Mouse (Mus musculus): ENCODE data around the gene Masp2.

Masp2 gene

DNA sequence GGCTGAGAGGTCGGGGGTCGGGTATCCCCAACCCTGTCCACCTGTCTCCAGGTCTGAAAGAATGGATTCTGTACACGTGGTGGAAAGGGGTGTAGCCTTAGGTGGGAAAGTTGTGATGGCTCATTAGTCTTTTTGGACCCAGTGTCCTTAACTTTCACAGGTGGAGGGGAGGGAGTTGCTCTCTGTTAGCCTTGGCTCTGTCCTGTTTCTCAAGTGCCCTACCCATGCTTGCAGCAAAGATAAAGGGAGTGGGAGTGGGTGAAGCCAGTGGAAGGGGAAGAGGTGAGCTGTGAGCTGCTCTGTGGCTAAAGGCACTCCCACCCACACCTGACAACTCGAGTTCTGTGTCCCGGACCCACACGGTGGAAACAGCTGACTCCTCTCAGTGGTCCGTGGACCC, 61.0 kb downstream of the Masp2 start:
- Histone ChIP-seq H3K36me3 (ENCODE audit: control insufficient read depth, insufficient read depth, low read length, poor library complexity, severe bottlenecking) (no peaks in the 10 kb centered on the region), H3K27me3 (ENCODE audit: control insufficient read depth, insufficient read depth, low read length, poor library complexity, severe bottlenecking) (no peaks in the 10 kb centered on the region)
- DNase-seq (ENCODE audit: low read depth, low spot score) = no peak

DNA sequence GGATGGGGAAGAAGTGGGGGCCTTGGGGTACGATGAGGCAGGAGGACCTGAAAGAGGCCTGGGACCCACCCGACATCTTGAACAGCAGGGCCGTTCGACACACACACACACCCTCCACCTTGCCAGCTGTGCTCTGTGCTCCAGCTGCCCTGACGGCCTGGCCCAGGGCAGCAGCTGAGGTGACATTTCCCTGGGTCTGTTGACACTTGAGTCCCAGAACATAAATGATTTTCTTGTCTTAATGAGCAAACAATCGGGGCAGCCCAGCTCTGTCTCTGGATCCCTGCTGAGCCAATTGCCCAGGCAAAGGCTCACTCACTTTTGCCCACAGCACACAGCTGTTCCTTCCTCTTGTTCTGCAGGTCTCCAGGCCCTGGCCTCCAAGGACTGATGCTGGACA, 61.7 kb downstream of the Masp2 start:
- DNase-seq (ENCODE audit: low read depth, low spot score) = no peak
- H3K27me3 ChIP-seq (ENCODE audit: control insufficient read depth, insufficient read depth, low read length, poor library complexity, severe bottlenecking) = no peaks in the 10 kb centered on the region
- H3K36me3 ChIP-seq (ENCODE audit: control insufficient read depth, insufficient read depth, low read length, poor library complexity, severe bottlenecking) = no peaks in the 10 kb centered on the region

Data from splenic B cell, adult 2 months (primary cell).